In the genomic region with DNA sequence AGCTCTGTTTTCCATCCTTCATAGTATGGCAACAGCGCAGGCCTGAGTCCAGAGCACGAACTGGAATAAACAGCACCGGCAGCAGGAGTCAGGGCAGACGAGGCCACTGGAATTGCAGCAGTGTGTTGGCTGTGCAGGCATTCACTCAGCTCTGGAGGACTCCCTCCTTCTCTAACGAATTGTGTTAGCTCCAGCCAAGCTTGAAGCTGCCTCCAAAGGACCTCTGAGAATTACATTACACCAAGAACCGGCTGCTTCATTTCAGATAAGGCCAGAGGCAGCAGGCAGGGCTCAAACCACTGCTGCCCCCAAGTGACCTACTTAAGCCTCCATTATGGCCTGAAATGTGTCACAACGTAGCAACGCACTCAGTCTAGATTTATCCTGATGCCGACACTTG, we compare ENCODE assay signal across 11 mouse cellular contexts.
A peak's percentile ranks its signal among the peaks of the same experiment; 100 is the strongest.
DNase-seq lines count a peak whose midpoint lies in the region; ATAC-seq and TF ChIP-seq lines count a peak whose summit lies in the region.
"Had no signal": no experiment of that assay in that cellular context is flagged by ENCODE, and none has a peak within 500 bp of the region (broad histone marks: within the 10 kb centered on the region; RNA-seq: fewer than 3 reads in every experiment).

No protein-coding gene starts in this region.

- ATAC-seq in heart, embryonic 12.5 days (ENCODE audit: insufficient number of reproducible peaks, low FRiP score) = no peak
- ATAC-seq in neural tube, embryonic 15.5 days (ENCODE audit: low FRiP score) = peak; percentile 41

- no peak for TF ChIP-seq CTCF in left cerebral cortex, adult 2 months (IDR thresholded peaks at IDR 0.05)

- H3K4me3 ChIP-seq in heart, embryonic 12.5 days = no peak overlapping the region
- no peak overlapping the region for H3K4me3 ChIP-seq in neural tube, embryonic 15.5 days (replicated peaks)
- H3K4me3 ChIP-seq in left cerebral cortex, adult 2 months = no peak overlapping the region

- WGBS in heart, embryonic 12.5 days = 47% methylated on average over 9 of the region's 9 CpGs
- 64% methylated on average over 9 of the region's 9 CpGs for WGBS in neural tube, embryonic 15.5 days

- no peaks in the 10 kb centered on the region for H3K36me3 ChIP-seq in heart, embryonic 12.5 days
- no peaks in the 10 kb centered on the region for H3K36me3 ChIP-seq in neural tube, embryonic 15.5 days

- peak; percentile 47 to 75 for DNase-seq in heart, adult 18-20 months
- no peak for DNase-seq in neural tube, embryonic 10.5 days (ENCODE audit: extremely low spot score, low spot score)
- peak; percentile 14 to 17 for DNase-seq in heart, postnatal 36 days
- DNase-seq in testis, postnatal 10 days (ENCODE audit: low spot score) = peak; percentile 44
- no peak for DNase-seq in left cerebral cortex, adult 2 months (ENCODE audit: extremely low spot score in 1 of 2, low spot score in 2 of 2)
- no peak for DNase-seq in adrenal gland, postnatal 36 days
- DNase-seq: cerebellum, adult 8-10 months; gastrocnemius, postnatal 10 days; left cerebral cortex, postnatal 4 days had no signal

- H3K27me3 ChIP-seq in heart, embryonic 12.5 days (replicated peaks) = no peaks in the 10 kb centered on the region
- H3K27me3 ChIP-seq in neural tube, embryonic 15.5 days (replicated peaks) = no peaks in the 10 kb centered on the region

- no peak overlapping the region for H3K9ac ChIP-seq in heart, embryonic 12.5 days
- no peak overlapping the region for H3K9ac ChIP-seq in neural tube, embryonic 15.5 days (replicated peaks)

- no peak overlapping the region for H3K4me2 ChIP-seq in heart, embryonic 12.5 days
- no peak overlapping the region for H3K4me2 ChIP-seq in neural tube, embryonic 15.5 days

- H3K27ac ChIP-seq in heart, embryonic 12.5 days (ENCODE audit: poor library complexity, severe bottlenecking) = no peak overlapping the region
- no peak overlapping the region for H3K27ac ChIP-seq in neural tube, embryonic 15.5 days (replicated peaks)
- no peak overlapping the region for H3K27ac ChIP-seq in left cerebral cortex, adult 2 months

- no peaks in the 10 kb centered on the region for H3K9me3 ChIP-seq in heart, embryonic 12.5 days (replicated peaks)
- H3K9me3 ChIP-seq in neural tube, embryonic 15.5 days (replicated peaks) = no peaks in the 10 kb centered on the region

- peaks cover 7% of the 10 kb centered on the region for H3K4me1 ChIP-seq in heart, embryonic 12.5 days (replicated peaks)
- H3K4me1 ChIP-seq in neural tube, embryonic 15.5 days = peaks cover 4% of the 10 kb centered on the region; the same call in 1 of the 2 replicates

- intact Hi-C loops in heart, postnatal 36 days (cut with DNase I) = no loop called here
- intact Hi-C loops in left cerebral cortex, adult 2 months (cut with DNase I) = no loop called here

Comparison
In these comparisons a context has a peak if more than half of its experiments do, and no peak if none do; other contexts are left out.
1. DNase-seq: peak in heart, adult 18-20 months (2 of 2), heart, postnatal 36 days (2 of 2) and testis, postnatal 10 days (single experiment); none in neural tube, embryonic 10.5 days (single experiment), left cerebral cortex, adult 2 months (0 of 2) and adrenal gland, postnatal 36 days (0 of 2).